Mouse (Mus musculus): ENCODE measurements at regions not wholly inside any gene's neighbourhood (a gene's known extent, or its start where the extent isn't known, plus 50 kb on each side); places are given as distances from the start of the nearest gene placed in this dataset.

DNA sequence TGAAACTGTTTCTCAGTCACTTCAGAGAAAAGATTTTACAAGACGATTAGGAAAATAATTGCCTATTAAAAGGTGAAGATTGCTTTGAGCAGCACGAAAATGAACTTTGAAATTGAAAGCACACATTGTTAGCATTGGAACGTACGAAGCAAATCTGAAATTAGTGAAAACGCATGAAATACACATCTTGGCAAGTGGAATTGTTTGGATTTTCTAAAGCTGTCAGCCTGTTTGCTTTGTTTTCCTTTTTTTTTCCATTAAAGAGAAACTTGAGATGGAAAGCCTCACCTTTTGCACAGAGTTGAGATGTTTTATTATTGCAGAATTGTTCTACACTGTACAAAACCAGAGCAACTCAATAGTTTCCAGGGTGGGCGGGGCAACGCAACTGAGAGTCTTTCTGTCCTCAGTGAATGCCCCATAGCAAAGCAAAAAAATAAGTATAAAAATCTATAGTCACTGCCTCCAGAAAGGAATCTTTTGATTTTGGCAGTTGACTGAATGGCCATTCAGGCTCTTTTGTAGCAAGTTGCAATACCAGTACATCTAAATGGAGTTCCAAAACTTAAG lies 199.1 kb downstream of the Gm11146 start:
- TF ChIP-seq TAL1 (conservative IDR thresholded peaks at IDR 0.05; ENCODE audit: low read depth, low read length) (no peak), CTCF (IDR thresholded peaks at IDR 0.05; ENCODE audit: low read depth, low read length) (no peak), GATA2 (IDR thresholded peaks at IDR 0.05; ENCODE audit: borderline replicate concordance, low read depth, low read length) (no peak), GATA1 (IDR thresholded peaks at IDR 0.05; ENCODE audit: borderline replicate concordance, low read length) (no peak), POLR2AphosphoS5 (IDR thresholded peaks at IDR 0.05; ENCODE audit: insufficient replicate concordance, low read depth, low read length) (no peak)

All from G1E (cell line).